Mouse (Mus musculus): ENCODE measurements around the gene Sash1. TPM values are rescaled to one million over a fixed set of nuclear protein-coding genes. Genes with fewer than 3 reads are reported as not detected.

The Sash1 gene
- total and polyA plus RNA-seq, 3 experiments = 0.09 to 0.59 (median 0.24) TPM

- no peaks in the 10 kb centered on the region for H3K27me3 ChIP-seq (replicated peaks)
- DNase-seq (ENCODE audit: extremely low read depth) = peak; percentile 58
- H3K36me3 ChIP-seq (replicated peaks in 1 of 2; ENCODE audit: control insufficient read depth in 1 of 2, insufficient read depth in 1 of 2, low read length in 1 of 2) = no peaks in the 10 kb centered on the region
- H3K79me2 ChIP-seq (replicated peaks; ENCODE audit: control insufficient read depth, extremely low read depth, insufficient read depth, poor library complexity, severe bottlenecking) = no peaks in the 10 kb centered on the region
- H3K4me1 ChIP-seq (ENCODE audit: control insufficient read depth in 1 of 2, insufficient read depth in 2 of 2) = peaks cover 0 to 7% of the 10 kb centered on the region in 2 experiments; a peak in 2 of 4 replicates
- H3K9me3 ChIP-seq (replicated peaks; ENCODE audit: low read length) = no peaks in the 10 kb centered on the region
- no peak overlapping the region for H3K27ac ChIP-seq (ENCODE audit: insufficient read depth, low read depth)
- no peak for TF ChIP-seq SIN3A (IDR thresholded peaks at IDR 0.05; ENCODE audit: low read length)
- TF ChIP-seq E2F4 (IDR thresholded peaks at IDR 0.05; ENCODE audit: insufficient replicate concordance, low read depth, low read length) = no peak
- TF ChIP-seq HCFC1 (IDR thresholded peaks at IDR 0.05; ENCODE audit: low read depth, low read length) = no peak
- TF ChIP-seq POLR2AphosphoS2 (IDR thresholded peaks at IDR 0.05; ENCODE audit: low read depth, low read length) = no peak
- peak; percentile 72 for TF ChIP-seq SMC3 (IDR thresholded peaks at IDR 0.05; ENCODE audit: low read depth, low read length)
- peak; percentile 61 to 84 for TF ChIP-seq CTCF (conservative IDR thresholded peaks at IDR 0.05 in 1 of 2, IDR thresholded peaks at IDR 0.05 in 1 of 2; ENCODE audit: low read depth in 2 of 2, low read length in 2 of 2)
- peak; percentile 33 for TF ChIP-seq ZC3H11A (IDR thresholded peaks at IDR 0.05; ENCODE audit: low read depth, low read length)
- TF ChIP-seq MYC (IDR thresholded peaks at IDR 0.05; ENCODE audit: low read depth, low read length) = 0 out of 2 replicates have a peak, but pooled peaks have one; percentile 32
- peak; percentile 81 for TF ChIP-seq RAD21 (IDR thresholded peaks at IDR 0.05; ENCODE audit: low read depth, low read length)
- TF ChIP-seq MEF2A (IDR thresholded peaks at IDR 0.05; ENCODE audit: borderline replicate concordance, low read depth, low read length) = no peak
- no peak for TF ChIP-seq RCOR1 (conservative IDR thresholded peaks at IDR 0.05; ENCODE audit: low read depth, low read length)
- TF ChIP-seq ZKSCAN1 (IDR thresholded peaks at IDR 0.05; ENCODE audit: borderline replicate concordance, low read depth, low read length) = no peak
- TF ChIP-seq ELF1 (IDR thresholded peaks at IDR 0.05; ENCODE audit: low read depth, low read length) = peak; percentile 51
- TF ChIP-seq JUND (conservative IDR thresholded peaks at IDR 0.05; ENCODE audit: low read depth, low read length) = no peak
- TF ChIP-seq MXI1 (IDR thresholded peaks at IDR 0.05; ENCODE audit: low read depth, low read length) = no peak
- no peak for TF ChIP-seq BHLHE40 (IDR thresholded peaks at IDR 0.05; ENCODE audit: low read depth, low read length)
- H3K4me3 ChIP-seq (replicated peaks in 1 of 3; ENCODE audit: low read depth in 2 of 3, low read length in 2 of 3, poor library complexity in 1 of 3) = no peak overlapping the region
- H3K9ac ChIP-seq (ENCODE audit: insufficient read depth, low read depth) = no peak overlapping the region
- H3K4me2 ChIP-seq (ENCODE audit: insufficient read depth, low read depth, poor library complexity, severe bottlenecking) = no peak overlapping the region; the same call in 1 of the 2 replicates
- dilution Hi-C loops (cut with MboI; ENCODE audit: extremely low pct_ligation_motif_present, extremely low pct_unique_long_range_greater_than_20kb, low sequenced_read_pairs) (no loop called here), in situ Hi-C loops (cut with MboI; ENCODE audit: low pct_ligation_motif_present, low pct_unique_long_range_greater_than_20kb, low sequenced_read_pairs) (no loop called here)
Measured at GRCm38 (mm10) chr10:8792412-8792811, 93.5 kb downstream of the Sash1 start.

- in situ Hi-C loops (cut with MboI; ENCODE audit: low pct_ligation_motif_present, low pct_unique_long_range_greater_than_20kb, low sequenced_read_pairs) = no loop called here
- H3K9me3 ChIP-seq (replicated peaks; ENCODE audit: low read length) = no peaks in the 10 kb centered on the region
- H3K9ac ChIP-seq (ENCODE audit: insufficient read depth, low read depth) = no peak overlapping the region
- no peak for DNase-seq (ENCODE audit: extremely low read depth)
- H3K36me3 ChIP-seq (replicated peaks in 1 of 2; ENCODE audit: control insufficient read depth in 1 of 2, insufficient read depth in 1 of 2, low read length in 1 of 2) = no peaks in the 10 kb centered on the region
- H3K4me1 ChIP-seq (ENCODE audit: control insufficient read depth in 1 of 2, insufficient read depth in 2 of 2) = no peaks in the 10 kb centered on the region; a peak in 1 of 4 replicates
- dilution Hi-C loops (cut with MboI; ENCODE audit: extremely low pct_ligation_motif_present, extremely low pct_unique_long_range_greater_than_20kb, low sequenced_read_pairs) = no loop called here
- no peak overlapping the region for H3K27ac ChIP-seq (ENCODE audit: insufficient read depth, low read depth)
- no peaks in the 10 kb centered on the region for H3K79me2 ChIP-seq (replicated peaks; ENCODE audit: control insufficient read depth, extremely low read depth, insufficient read depth, poor library complexity, severe bottlenecking)
- TF ChIP-seq JUN (IDR thresholded peaks at IDR 0.05; ENCODE audit: insufficient read depth, low read depth, low read length) (no peak), KAT2A (IDR thresholded peaks at IDR 0.05; ENCODE audit: insufficient replicate concordance, low read length) (no peak), CTCF (conservative IDR thresholded peaks at IDR 0.05 in 1 of 2, IDR thresholded peaks at IDR 0.05 in 1 of 2; ENCODE audit: low read depth in 2 of 2, low read length in 2 of 2) (no peak)
- no peak overlapping the region for H3K4me2 ChIP-seq (ENCODE audit: insufficient read depth, low read depth, poor library complexity, severe bottlenecking)
- no peaks in the 10 kb centered on the region for H3K27me3 ChIP-seq (replicated peaks)
- no peak overlapping the region for H3K4me3 ChIP-seq (replicated peaks in 1 of 3; ENCODE audit: low read depth in 2 of 3, low read length in 2 of 3, poor library complexity in 1 of 3)
Measured at GRCm38 (mm10) chr10:8789096-8789495, 96.8 kb downstream of the Sash1 start.

Measured in CH12.LX (cell line).